Mouse (Mus musculus) c-Kit-positive CD71-positive TER-119-negative erythroid progenitor cells, embryonic 14.5 days (primary cell): ENCODE data around the gene Mob1a.

ENCODE experiments used
- DNase-seq: peaks from one replicate; pipeline ENCODE4 v3.0.0-alpha.2; 2013; ENCODE audit warnings: low read depth

Mob1a gene

GRCm38 (mm10) chr6:83385569-83386090 lies 59.8 kb downstream of the Mob1a start:
- no peak for DNase-seq

- no peak for DNase-seq
Measured at GRCm38 (mm10) chr6:83392166-83392780, 66.5 kb downstream of the Mob1a start.
